Mouse (Mus musculus) inflammation-experienced regulatory T-cells, adult 6 months (primary cell): ENCODE results near the gene Serf2. TPM values are rescaled to one million over a fixed set of nuclear protein-coding genes. Genes with fewer than 3 reads are reported as not detected.
"Not testable (repeated sequence)": the region's sequence is repeated elsewhere in the genome, so short reads cannot be mapped to it uniquely, and the experiment has no call there.

ENCODE experiments used
- ATAC-seq: one replicate; pipeline ENCODE4 v1.8.0; 2017
- polyA plus RNA-seq, 3 experiments: library from polyadenylated mRNA; unstranded; fragments of 100-300 nt; shearing (Covaris generic); gene quantifications; one replicate each; pipeline ENCODE4 v1.2.1; 2017

The Serf2 gene
- polyA plus RNA-seq, 3 experiments from 2014 or later, result 695 to 1,210 (median 882) TPM

GRCm38 (mm10) chr2:121448136-121448535, 859 bp upstream of the Serf2 start:
- no peak for ATAC-seq

- ATAC-seq, result peak; percentile 11
Observed at GRCm38 (mm10) chr2:121449545-121450011, 583 bp downstream of the Serf2 start.

- ATAC-seq, result no peak
Observed at GRCm38 (mm10) chr2:121450093-121450492, 1.1 kb downstream of the Serf2 start.

GRCm38 (mm10) chr2:121452361-121452760, 3.4 kb downstream of the Serf2 start:
- ATAC-seq, result no peak

GRCm38 (mm10) chr2:121452990-121453389, 4.0 kb downstream of the Serf2 start, which contains the start of gene Hypk:
Gene Hypk, plus strand, starts transcription at chr2:121453290.
- no peak for ATAC-seq

- ATAC-seq, result no peak
Observed at GRCm38 (mm10) chr2:121453917-121454316, 4.9 kb downstream of the Serf2 start.

GRCm38 (mm10) chr2:121455534-121455933, 6.5 kb downstream of the Serf2 start:
- no peak for ATAC-seq

- peak; percentile 99 for ATAC-seq
Observed at GRCm38 (mm10) chr2:121456692-121457642, 8.0 kb downstream of the Serf2 start, which contains the start of gene Serinc4. Gene Serinc4, minus strand, starts transcription at chr2:121456781.

GRCm38 (mm10) chr2:121460071-121460470, 11.1 kb downstream of the Serf2 start:
- ATAC-seq, result no peak

GRCm38 (mm10) chr2:121468982-121469381, 20.0 kb downstream of the Serf2 start:
- peak; percentile 20 for ATAC-seq

GRCm38 (mm10) chr2:121472783-121473182, 23.8 kb downstream of the Serf2 start:
- ATAC-seq, result not testable (repeated sequence)

- ATAC-seq, result peak; percentile 99
Observed at GRCm38 (mm10) chr2:121473301-121474179, 24.5 kb downstream of the Serf2 start, which contains the start of gene Mfap1b. Gene Mfap1b, minus strand, starts transcription at chr2:121474067.

GRCm38 (mm10) chr2:121474180-121474535, 25.2 kb downstream of the Serf2 start:
- ATAC-seq, result peak; percentile 46

GRCm38 (mm10) chr2:121475306-121475705, 26.3 kb downstream of the Serf2 start:
- not testable (repeated sequence) for ATAC-seq

- ATAC-seq, result no peak
Observed at GRCm38 (mm10) chr2:121477491-121478266, 28.7 kb downstream of the Serf2 start.

GRCm38 (mm10) chr2:121480498-121480897, 31.5 kb downstream of the Serf2 start:
- peak; percentile 69 for ATAC-seq

GRCm38 (mm10) chr2:121480916-121481315, 31.9 kb downstream of the Serf2 start:
- ATAC-seq, result not testable (repeated sequence)

- ATAC-seq, result no peak
Observed at GRCm38 (mm10) chr2:121483576-121483975, 34.6 kb downstream of the Serf2 start.

GRCm38 (mm10) chr2:121484403-121484802, 35.4 kb downstream of the Serf2 start:
- not testable (repeated sequence) for ATAC-seq

- ATAC-seq, result peak; percentile 35
Observed at GRCm38 (mm10) chr2:121501550-121501949, 52.6 kb downstream of the Serf2 start.

GRCm38 (mm10) chr2:121505942-121506882, 57.2 kb downstream of the Serf2 start, which contains the start of the genes Mfap1a and Wdr76:
Gene Mfap1a, minus strand, starts transcription at chr2:121506665.
Gene Wdr76, plus strand, starts transcription at chr2:121506723.
- ATAC-seq, result peak; percentile 95
